Mouse (Mus musculus): Measurements from ENCODE around the gene Fbxl17.

Fbxl17 gene

DNA sequence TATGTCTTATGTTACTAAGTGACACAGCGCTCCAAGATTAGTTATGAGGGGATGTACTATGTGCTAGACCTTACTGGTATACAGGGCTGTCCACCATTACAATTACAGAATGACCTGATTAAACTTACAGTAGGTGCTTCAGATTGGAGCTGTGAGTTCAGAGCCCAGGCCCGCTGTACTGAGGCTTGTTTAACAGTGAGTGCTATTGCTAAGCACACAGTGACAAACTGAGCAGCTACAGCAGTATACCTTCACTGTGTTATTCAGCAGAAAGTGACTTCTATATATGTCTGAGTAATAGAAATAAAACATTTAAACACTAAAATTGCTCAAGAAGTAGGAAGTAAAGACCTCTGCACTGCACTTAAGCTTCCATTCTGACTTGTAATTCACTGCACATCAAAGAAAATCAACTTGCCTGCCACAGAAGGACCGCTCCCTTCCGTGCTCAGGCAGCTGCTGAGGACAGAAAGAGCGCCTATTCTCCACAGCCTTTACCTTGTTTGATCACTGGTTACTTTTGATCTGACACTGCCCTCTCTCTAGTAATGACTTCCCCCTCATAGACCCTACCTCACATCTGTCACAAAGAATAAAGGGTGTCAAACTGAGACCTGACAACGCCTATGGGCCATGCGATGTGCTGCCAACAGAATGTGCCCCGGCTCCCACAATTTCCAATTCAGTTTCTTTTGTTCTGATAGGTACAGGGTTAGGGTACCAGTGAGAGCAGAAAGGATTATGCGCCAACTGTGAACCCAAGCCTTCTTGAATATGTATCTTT, 39.9 kb downstream of the Fbxl17 start:
- DNase-seq (ENCODE audit: low spot score in 2 of 2): no peak

DNA sequence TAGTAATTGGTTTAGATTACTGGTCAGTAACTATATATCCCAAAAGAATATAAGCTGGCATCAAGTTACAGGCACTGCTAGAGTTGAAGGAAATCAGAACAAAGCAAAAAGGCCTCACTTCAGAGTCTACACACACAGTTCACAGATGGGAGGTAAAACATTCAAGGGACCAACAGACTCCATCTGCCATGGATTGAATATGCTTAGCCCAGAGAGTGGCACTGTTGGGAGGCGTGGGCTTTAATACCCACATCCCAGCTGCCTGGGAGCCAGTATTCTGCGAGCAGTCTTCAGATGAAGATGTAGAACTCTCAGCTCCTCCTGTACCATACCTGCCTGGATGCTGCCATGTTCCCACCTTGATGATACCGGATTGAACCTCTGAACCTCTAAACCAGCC, 41.8 kb downstream of the Fbxl17 start:
- no peak for DNase-seq (ENCODE audit: low spot score in 2 of 2)

DNA sequence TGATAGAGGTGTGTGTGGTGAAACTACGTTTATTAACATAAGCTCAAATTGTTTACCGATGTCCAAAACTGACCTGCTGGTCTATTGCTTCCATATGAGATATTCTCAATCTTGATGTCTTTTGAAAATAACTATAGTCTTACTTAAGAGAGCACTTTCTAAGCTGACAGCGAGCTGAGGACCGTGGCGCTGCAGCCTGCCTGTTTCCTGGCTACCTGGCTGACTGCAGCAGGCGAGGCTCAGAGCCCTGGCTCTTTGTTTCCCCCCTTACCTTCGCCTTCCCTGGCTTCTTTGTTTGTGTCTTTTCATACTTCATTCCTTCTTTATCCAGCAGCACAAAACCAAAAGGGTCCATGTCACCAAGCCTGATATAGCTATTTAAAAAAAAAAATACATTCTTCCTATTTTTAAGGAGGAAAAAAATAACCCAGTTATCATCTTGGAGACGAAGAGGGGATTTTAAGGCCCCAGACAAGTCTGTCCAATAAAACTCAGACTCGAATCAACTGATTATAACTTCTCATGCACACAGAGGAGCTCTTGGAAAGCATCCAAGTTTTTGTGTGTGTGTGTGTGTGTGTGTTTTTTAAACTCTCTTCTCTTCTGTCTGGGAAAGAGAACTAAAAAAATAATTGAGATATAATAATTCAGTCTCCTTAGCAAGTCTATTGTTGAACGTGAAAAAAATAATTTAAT, 48.4 kb downstream of the Fbxl17 start:
- no peak for DNase-seq (ENCODE audit: low spot score in 2 of 2)

DNA sequence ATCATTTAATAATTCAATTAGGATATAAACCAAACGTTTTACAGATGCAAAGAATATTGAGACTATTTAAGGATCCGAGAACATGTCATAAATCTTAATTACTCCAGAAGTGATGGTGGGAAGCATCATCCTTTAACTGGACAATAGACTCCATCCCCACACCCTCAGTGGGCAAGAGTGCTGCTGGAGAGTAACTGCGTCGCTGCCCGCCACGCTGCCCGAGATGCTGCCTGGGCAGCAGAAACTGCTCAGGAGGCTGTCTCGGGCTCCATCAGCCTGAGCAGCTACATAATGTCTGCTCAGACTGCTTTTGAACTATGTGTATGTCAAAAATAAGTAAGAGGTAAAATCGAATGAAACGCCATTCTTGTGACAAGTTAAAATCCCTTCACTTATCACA, 52.1 kb downstream of the Fbxl17 start:
- no peak for DNase-seq (ENCODE audit: low spot score in 2 of 2)

DNA sequence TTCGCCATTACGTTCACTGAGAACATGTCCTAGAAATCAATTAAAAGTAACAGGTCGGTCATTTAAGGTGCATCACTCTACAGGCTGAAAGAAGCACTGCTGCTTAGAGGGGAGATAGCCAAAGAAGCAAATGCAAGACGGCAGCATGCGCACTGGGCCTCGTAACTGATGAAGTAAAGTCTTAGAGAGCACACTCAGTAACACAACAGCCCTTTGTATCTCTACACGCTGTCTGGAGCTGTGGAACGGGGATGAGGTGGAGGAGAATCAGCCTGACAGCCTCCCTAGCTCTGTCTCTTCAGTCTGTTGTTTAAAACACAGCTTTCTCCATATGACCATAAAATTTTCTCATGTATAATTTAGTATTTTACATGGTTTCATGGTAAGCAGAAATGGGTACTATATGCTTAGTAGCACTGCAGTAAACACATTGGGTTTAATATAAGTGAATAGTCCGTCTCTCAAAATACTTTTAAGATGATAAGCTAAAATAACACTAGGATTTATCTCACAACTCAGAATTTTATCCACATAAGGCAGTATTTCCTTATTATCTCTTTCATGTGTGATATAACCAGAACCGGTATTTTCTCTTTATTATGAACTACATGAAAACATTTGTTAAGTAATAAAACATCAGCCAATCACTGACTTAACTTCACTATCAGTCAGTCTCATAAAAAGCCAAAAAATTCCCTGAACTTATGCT, 52.7 kb downstream of the Fbxl17 start:
- DNase-seq (ENCODE audit: low spot score in 2 of 2): no peak

DNA sequence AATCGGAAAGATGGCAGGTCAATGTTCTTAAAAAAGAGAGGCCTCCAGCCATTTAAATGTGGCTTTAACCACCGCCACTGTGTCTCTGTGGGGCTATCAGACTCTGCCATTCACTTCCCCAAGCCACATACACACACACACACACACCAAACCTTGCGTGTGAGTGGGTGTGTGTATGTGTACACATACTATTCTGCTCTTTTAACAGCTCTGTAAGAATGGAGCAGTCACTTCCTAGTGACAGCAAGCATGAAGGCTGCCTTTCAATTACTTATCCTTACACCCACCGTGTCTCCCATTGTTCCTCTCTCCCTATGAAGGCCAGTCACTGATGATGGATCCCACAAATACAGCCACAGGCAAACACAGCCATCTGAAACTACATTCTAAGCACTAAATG, 54.6 kb downstream of the Fbxl17 start:
- no peak for DNase-seq (ENCODE audit: low spot score in 2 of 2)

DNA sequence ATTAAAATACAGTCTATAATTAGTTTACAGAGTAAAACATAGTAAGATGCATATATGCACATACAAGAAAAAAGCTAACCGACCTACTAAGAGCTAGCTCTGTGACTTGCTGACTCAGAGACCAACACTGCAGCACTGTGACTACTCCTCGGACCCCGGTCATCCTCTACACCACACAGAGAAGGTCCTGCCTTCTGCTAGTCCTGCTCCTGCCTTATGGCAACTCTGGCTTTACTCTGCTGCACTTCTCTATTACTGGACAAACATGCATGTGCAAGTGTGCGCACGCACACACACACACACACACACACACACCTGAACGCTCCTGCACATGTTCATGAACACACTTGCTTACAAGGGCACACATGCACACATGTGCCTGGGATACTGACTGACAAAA, 62.4 kb downstream of the Fbxl17 start:
- DNase-seq (ENCODE audit: low spot score in 2 of 2): no peak

DNA sequence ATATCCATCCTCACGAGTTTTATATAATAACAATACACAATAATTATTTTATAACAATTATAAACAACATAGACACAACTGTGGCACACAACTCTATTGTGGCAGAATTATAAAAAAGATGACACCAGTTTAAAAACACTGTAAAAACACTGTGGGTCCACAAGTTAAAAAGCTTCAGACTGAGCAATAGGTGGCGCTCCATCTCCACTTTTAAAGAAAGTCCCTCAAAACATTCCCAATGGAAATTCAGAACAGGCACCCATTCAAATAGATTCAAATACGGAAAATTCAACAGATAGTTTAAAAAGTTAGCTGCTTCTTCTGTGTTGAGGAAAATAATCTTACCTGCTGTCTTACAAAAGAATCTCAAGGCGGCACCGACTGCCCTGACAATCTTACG, 65.7 kb downstream of the Fbxl17 start:
- peak in 1 of 2 experiments; percentile 57 for DNase-seq (ENCODE audit: low spot score in 2 of 2)

DNA sequence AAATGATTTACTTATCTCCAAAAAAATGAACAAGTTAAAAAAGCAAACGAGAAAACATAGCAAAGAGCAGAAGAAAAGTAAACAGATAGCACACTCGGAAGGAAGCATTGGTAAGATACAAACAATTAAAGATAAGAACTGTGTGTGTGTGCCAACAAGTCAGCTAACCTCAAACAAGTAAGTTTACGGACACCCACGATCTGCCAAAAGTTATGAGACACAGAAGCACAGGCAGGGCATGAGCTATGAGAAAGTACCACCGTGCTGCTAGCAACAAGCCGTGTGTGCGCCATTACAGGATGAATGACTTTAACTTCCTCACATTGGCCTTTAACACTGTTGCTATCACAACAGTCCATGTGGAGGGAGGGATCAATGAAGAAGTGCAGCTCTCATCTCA, 68.2 kb downstream of the Fbxl17 start:
- no peak for DNase-seq (ENCODE audit: low spot score in 2 of 2)

DNA sequence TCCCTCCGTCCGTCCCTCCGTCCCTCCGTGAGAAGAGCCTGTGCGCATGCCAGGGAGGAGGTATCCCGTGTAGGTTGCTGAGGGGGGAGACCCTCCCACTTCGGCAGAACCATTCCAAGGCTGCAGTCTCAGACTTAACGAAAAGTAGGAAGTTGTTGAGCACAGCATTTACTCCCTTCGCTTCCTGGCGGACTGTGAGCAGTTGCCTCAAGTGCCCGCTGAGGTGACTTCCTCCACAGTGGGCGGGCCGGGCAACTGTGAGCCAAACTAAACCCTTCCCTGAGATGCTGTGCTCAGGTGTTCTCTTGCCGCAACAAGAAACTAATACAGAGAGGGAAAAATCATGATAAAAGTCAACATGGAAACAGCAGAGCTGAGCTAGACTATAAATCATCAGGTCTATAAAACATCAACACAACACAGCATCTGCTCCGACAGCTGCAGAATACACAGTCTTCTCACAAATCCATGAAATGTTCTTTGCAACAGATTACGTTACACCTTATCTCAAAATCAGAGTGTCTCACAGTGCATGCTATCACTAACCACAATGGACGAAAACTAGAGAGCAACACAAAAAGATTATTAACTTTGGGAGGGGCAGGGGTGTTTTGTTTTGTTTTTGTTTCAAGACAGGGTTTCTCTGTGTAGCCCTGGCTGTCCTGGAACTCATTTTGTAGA, 69.3 kb downstream of the Fbxl17 start:
- no peak for DNase-seq (ENCODE audit: low spot score in 2 of 2)

DNA sequence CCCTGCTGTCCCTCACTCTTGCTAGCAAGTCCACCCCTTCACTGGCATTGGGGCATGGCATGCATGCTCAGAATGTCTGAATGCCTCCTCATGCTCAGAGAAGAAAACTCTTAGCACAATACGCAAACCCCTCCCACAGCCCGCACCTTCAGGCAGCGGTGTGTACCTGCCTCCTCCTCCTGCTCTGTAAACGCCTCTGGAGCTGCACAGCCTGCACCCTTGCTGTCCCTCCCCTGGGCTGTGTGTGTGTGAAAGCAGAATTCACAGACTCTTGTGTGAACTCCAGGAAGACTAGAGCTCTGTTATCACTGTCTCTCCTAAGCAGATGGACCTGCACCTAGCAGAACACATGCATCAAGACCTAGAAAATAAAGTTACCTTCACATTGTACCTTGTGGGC, 76.0 kb downstream of the Fbxl17 start:
- DNase-seq (ENCODE audit: low spot score in 2 of 2): no peak

DNA sequence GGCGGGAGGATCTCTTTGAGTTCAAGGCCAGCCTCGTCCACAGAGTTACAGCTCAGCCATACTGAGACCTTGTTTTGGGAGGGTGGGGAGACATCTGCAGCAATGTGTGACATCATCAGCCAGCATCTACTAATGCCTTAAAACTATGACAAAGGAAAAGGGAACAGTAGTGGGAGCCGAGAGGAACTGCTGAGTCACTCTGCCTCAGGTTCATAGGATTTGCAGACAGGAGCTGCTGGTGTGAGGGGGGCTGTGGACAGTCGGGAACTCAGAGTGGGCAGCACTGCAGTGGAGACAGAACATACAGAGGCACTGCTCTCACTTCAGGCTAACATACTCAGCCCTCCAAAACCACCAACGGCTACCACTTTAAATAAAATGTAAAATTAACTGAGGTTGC, 77.1 kb downstream of the Fbxl17 start:
- DNase-seq (ENCODE audit: low spot score in 2 of 2): no peak

DNA sequence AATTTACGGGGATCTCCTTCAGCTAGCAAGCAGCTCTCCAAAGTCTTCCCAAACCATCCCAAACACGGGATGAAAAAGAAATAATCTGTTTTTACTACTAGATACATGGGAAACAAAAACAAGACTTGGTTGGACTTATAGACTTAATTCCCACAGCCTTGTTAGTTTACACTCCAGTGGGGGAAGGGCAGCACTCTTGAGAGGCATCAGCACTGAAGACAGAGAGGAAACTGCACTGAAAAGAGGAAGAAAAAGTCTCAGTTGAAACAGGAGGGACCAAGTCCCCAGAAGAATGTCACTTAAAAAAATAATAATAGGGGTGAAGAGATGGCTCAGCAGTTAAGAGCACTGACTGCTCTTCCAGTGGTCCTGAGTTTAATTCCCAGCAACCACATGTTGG, 78.0 kb downstream of the Fbxl17 start:
- DNase-seq (ENCODE audit: low spot score in 2 of 2): peak in 1 of 2 experiments; percentile 30

DNA sequence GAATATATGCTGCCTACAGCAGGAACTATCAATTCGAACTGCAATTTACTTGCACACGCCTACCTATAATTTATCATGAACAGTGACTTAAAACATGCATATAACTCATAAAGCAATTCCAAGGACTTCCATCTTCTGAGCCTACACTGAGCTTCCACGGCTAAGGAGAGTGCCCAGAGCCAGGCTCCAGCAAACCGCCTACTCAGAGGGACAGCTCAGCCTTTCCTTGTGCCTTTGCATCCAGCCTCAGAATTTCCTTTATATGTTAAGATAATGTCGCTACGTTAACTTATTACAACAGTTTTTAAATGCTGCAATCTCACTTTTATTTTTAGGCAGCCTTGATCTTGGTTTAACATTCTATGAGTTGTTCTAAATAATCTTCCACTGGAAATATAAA, 80.3 kb downstream of the Fbxl17 start:
- DNase-seq (ENCODE audit: low spot score in 2 of 2): peak in 1 of 2 experiments; percentile 23

DNA sequence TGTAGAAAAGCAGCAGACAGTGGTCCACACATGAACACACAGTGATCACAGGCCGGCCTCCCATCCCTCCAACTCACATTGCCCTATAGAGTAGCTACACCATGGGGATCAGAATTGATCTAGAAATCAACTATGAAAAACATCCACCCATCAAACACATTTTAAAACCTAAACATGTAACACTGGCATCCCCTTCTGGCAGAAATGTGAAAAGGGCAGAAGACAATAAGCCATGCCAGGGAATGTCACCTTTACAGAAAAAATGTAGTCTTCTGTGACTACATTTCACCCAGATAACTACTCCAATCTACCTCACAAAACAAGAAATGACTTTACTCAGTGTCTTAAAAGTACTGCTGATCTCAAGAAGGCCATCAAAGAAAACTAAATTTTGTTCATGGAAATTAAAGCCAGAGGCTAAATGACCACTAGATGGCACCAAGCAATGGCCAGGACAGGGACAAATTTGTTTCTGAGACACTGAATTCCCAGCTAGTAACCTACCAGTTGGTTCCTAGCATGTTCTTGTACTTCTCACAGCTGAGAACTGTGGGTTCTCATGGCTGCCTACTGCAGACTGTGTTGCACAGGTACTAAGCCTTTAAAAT, 85.7 kb downstream of the Fbxl17 start:
- peak; percentile 23 for DNase-seq (ENCODE audit: low spot score in 2 of 2)

DNA sequence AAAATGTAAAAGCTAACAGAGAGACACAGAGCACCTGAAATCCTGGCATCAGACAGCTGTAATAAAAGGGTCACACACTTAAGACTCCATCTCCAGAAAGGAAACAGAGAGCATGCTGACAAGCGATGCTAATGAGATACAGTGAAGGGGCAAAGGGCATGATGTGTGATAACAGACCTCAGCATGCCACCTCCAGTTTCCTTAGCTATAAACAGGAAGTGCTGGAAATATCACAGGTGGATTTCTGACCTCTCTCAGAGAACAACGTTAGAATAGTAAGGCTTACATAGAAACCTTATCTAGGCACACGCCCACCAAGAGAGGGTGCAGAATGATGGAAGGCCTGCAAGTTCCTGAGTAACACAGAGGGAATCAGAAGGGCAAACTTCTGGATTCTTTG, 88.3 kb downstream of the Fbxl17 start:
- DNase-seq (ENCODE audit: low spot score in 2 of 2): peak in 1 of 2 experiments; percentile 16

DNA sequence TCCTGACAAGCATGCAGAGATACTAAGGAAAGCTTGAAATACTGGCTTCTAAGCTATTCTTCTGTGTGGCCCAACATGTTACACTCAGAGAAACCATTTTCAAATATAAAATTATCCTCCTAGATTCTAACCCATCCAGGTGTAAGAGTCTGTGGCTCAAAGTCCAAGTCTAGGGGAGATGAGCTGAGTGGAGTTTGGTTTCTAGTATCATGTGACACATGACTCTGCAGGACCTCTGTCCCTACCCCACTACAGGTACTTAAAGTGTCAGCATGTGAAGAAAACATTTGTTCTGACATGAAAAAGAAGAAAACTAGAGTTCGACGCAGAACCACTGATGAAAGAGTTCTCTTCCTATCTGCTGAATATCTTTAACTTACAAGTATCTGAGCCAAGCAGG, 89.7 kb downstream of the Fbxl17 start:
- no peak for DNase-seq (ENCODE audit: low spot score in 2 of 2)

DNA sequence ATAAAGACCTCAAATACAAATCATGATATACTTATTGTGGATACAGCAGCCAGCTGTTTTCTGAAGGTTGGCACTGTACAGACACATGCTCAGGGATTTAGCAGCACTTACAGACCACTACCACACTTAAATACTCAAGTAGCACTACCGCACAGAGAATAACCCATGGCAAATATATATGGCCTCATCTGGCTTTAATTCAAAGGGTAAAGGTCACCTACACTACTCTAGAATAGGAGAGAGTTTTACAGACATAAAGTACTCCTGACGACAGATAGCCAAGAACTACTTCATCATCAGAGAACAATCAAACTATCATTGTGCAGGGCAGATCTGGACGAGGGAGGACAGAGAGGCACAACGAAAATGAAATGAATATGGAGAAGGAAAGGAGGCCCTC, 93.9 kb downstream of the Fbxl17 start:
- no peak for DNase-seq (ENCODE audit: low spot score in 2 of 2)

DNA sequence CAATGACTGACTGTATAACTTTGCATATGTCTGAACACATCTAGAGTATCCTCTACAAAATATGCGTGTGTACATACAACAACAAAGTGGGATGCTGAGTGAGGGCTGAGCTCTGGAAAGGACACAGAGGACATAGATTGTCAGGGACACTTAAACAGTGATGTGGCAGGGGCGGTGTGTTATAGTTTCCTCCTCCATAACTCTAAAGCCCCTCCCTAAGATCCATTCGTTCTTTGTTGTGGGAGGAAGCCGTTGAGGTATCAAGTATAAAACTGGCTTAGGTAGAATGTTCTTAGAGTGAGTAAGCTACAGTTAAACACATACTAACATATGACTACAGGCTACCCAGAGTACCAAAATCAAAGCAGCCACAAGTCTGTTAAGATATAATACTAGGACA, 94.3 kb downstream of the Fbxl17 start:
- DNase-seq (ENCODE audit: low spot score in 2 of 2): no peak

DNA sequence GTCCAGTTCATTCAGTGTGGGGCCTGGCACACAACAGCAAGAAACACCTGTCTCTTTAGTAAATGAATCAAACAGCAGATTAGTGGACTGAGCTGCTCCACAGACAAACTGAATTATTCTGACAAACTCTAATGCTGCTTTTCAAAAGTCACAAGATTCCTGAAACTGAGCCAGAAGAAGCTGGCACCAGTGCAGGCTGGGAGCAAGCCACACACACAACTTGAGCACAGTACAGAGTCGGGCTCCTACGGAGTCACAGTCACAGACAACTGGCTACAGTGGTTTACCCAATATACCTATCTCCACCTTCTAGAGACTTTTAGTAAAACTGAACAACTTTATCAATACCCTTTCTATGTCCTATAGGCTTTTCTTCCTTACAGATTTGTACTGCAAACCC, 94.8 kb downstream of the Fbxl17 start:
- DNase-seq (ENCODE audit: low spot score in 2 of 2): peak in 1 of 2 experiments; percentile 44

DNA sequence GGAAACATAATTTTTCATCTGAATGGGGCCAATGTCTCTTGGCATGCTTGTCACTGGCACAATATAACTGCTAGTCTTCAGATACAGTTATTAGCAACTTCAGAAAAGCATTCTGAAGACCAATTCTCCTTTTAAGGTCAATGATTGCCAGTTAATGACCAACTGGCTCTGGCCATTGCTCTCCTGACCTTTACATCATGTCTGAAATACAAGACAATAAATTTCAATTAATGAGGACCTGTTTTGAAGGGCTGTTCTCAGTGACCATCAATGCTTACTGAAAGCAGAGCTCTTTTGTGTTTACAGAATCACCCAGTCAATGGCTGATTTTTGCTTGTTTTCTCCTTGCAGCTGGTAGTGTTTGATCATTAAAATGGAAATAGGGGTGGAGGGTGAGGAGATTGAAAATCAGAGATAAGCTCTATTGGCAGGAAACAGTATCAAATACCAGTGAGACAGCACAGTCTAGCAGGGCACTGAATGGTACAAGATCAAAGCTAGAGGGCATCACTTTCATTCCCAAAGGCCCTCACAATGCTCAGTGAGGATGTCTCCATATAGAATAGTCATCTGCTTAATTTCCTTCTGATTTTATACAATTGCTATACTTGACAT, 95.9 kb downstream of the Fbxl17 start:
- DNase-seq (ENCODE audit: low spot score in 2 of 2): peak in 1 of 2 experiments; percentile 15

All from right cerebral cortex, postnatal 10 days (tissue).